Mouse (Mus musculus) liver, adult 2 months (tissue): ENCODE measurements around the gene Rgcc. TPM values are rescaled to one million over a fixed set of nuclear protein-coding genes. Genes with fewer than 3 reads are reported as not detected.

Source experiments
- DNase-seq: peaks from one replicate; pipeline ENCODE4 v3.0.0-alpha.2; 2011; ENCODE audit warnings: low read depth, low spot score; ENCODE audit errors: extremely low read depth
- H3K27ac ChIP-seq: fragments of 200-500 bp; replicated peaks from 2 replicates; pipeline ENCODE4 v1.5.1; 2012; ENCODE audit warnings: low read depth, mild to moderate bottlenecking, control low read depth, inconsistent platforms, low read length; ENCODE audit not compliant: insufficient read depth
- H3K27me3 ChIP-seq: fragments of 200-500 bp; 2 replicates; pipeline ENCODE4 v1.6.1; 2012; ENCODE audit warnings: mild to moderate bottlenecking, moderate library complexity, low read length, inconsistent platforms; ENCODE audit not compliant: control insufficient read depth, insufficient read depth
- H3K36me3 ChIP-seq: fragments of 200-500 bp; 2 replicates; pipeline ENCODE4 v1.6.1; 2012; ENCODE audit warnings: low read length, inconsistent platforms; ENCODE audit not compliant: control insufficient read depth, insufficient read depth
- H3K4me1 ChIP-seq: fragments of 200-500 bp; 2 replicates; pipeline ENCODE4 v1.6.1; 2011; ENCODE audit warnings: low read length; ENCODE audit not compliant: control insufficient read depth, insufficient read depth
- H3K4me3 ChIP-seq: fragments of 200-500 bp; 2 replicates; pipeline ENCODE4 v1.5.1; 2011; ENCODE audit warnings: low read depth, mild to moderate bottlenecking, control low read depth, low read length, moderate library complexity; ENCODE audit not compliant: insufficient read depth
- H3K79me2 ChIP-seq: fragments of 200-500 bp; 2 replicates; pipeline ENCODE4 v1.6.1; 2012; ENCODE audit warnings: inconsistent platforms, mild to moderate bottlenecking, low read length, moderate library complexity; ENCODE audit not compliant: control insufficient read depth, insufficient read depth
- H3K9ac ChIP-seq: fragments of 200-500 bp; 2 replicates; pipeline ENCODE4 v1.6.1; 2012; ENCODE audit warnings: low read depth, mild to moderate bottlenecking, control low read depth, inconsistent platforms, low read length
- CTCF ChIP-seq: fragments of 200-500 bp; IDR thresholded peaks from 2 replicates; pipeline ENCODE4 v1.5.1; 2011; ENCODE audit warnings: low read depth, low read length, control low read depth
- POLR2A ChIP-seq: fragments of 200-500 bp; IDR thresholded peaks from 2 replicates; pipeline ENCODE4 v1.6.1; 2011; ENCODE audit warnings: low read length, control low read depth; ENCODE audit not compliant: insufficient read depth; ENCODE audit errors: extremely low read depth
- WGBS: fragments of 180-500 bp; shearing (Covaris S2); methylation state at CpG from one replicate; pipeline ENCODE4 v1.1.7; 2018; 5-methylcytosine and 5-hydroxymethylcytosine counted together
- polyA plus RNA-seq: library from polyadenylated mRNA; depleted of rRNA; stranded (reverse); fragments of >200 nt; gene quantifications from 2 replicates; pipeline ENCODE4 v1.2.3, GENCODE M21; 2012
- total RNA-seq: library from RNA; depleted of rRNA; stranded (reverse); fragments of >200 nt; gene quantifications from 2 replicates; pipeline ENCODE4 v1.2.3, GENCODE M21; 2014

Rgcc gene
- total and polyA plus RNA-seq, 2 experiments, result 0.18 to 0.61 TPM

GRCm38 (mm10) chr14:79272188-79272694 is 29.2 kb downstream of the Rgcc start:
- H3K4me1 ChIP-seq, result no peaks in the 10 kb centered on the region
- H3K27me3 ChIP-seq, result no peaks in the 10 kb centered on the region
- no peak for DNase-seq
- H3K9ac ChIP-seq, result no peak overlapping the region
- no peak overlapping the region for H3K27ac ChIP-seq
- H3K4me3 ChIP-seq, result no peak overlapping the region
- no peaks in the 10 kb centered on the region for H3K79me2 ChIP-seq
- TF ChIP-seq POLR2A, result no peak
- TF ChIP-seq CTCF, result no peak
- H3K36me3 ChIP-seq, result no peaks in the 10 kb centered on the region
- WGBS, result 95% methylated on average over 3 of the region's 3 CpGs

- Histone ChIP-seq H3K4me1 (no peaks in the 10 kb centered on the region), H3K9ac (no peak overlapping the region), H3K27ac (no peak overlapping the region), H3K4me3 (no peak overlapping the region), H3K79me2 (no peaks in the 10 kb centered on the region), H3K36me3 (no peaks in the 10 kb centered on the region), H3K27me3 (no peaks in the 10 kb centered on the region)
- 90% methylated on average over 1 of the region's 1 CpGs for WGBS
- TF ChIP-seq POLR2A, result no peak
- TF ChIP-seq CTCF, result no peak
- peak; percentile 15 for DNase-seq
Observed at GRCm38 (mm10) chr14:79269551-79269950, 31.9 kb downstream of the Rgcc start.

- no peak for TF ChIP-seq POLR2A
- Histone ChIP-seq H3K27me3 (no peaks in the 10 kb centered on the region), H3K4me3 (no peak overlapping the region), H3K4me1 (no peaks in the 10 kb centered on the region), H3K9ac (no peak overlapping the region), H3K36me3 (no peaks in the 10 kb centered on the region), H3K79me2 (no peaks in the 10 kb centered on the region), H3K27ac (no peak overlapping the region)
- WGBS, result 89% methylated on average over 10 of the region's 10 CpGs
- DNase-seq, result no peak
Observed at GRCm38 (mm10) chr14:79267878-79268277, 33.6 kb downstream of the Rgcc start.

GRCm38 (mm10) chr14:79267382-79267781 is 34.1 kb downstream of the Rgcc start:
- Histone ChIP-seq H3K27ac (no peak overlapping the region), H3K9ac (no peak overlapping the region), H3K4me1 (no peaks in the 10 kb centered on the region), H3K36me3 (no peaks in the 10 kb centered on the region), H3K79me2 (no peaks in the 10 kb centered on the region), H3K4me3 (no peak overlapping the region), H3K27me3 (no peaks in the 10 kb centered on the region)
- no peak for DNase-seq
- TF ChIP-seq POLR2A (no peak), CTCF (no peak)
- WGBS, result 58% methylated on average over 1 of the region's 1 CpGs

- H3K36me3 ChIP-seq, result no peaks in the 10 kb centered on the region
- TF ChIP-seq POLR2A (no peak), CTCF (no peak)
- H3K4me1 ChIP-seq, result no peaks in the 10 kb centered on the region
- H3K79me2 ChIP-seq, result no peaks in the 10 kb centered on the region
- no peak overlapping the region for H3K4me3 ChIP-seq
- DNase-seq, result no peak
- H3K27me3 ChIP-seq, result no peaks in the 10 kb centered on the region
- H3K9ac ChIP-seq, result no peak overlapping the region
- H3K27ac ChIP-seq, result no peak overlapping the region
Observed at GRCm38 (mm10) chr14:79266408-79266807, 35.0 kb downstream of the Rgcc start.

- DNase-seq, result no peak
- H3K9ac ChIP-seq, result no peak overlapping the region
- H3K36me3 ChIP-seq, result no peaks in the 10 kb centered on the region
- H3K27me3 ChIP-seq, result no peaks in the 10 kb centered on the region
- no peak overlapping the region for H3K27ac ChIP-seq
- no peak overlapping the region for H3K4me3 ChIP-seq
- H3K79me2 ChIP-seq, result no peaks in the 10 kb centered on the region
- TF ChIP-seq CTCF (no peak), POLR2A (no peak)
- 81% methylated on average over 6 of the region's 6 CpGs for WGBS
- no peaks in the 10 kb centered on the region for H3K4me1 ChIP-seq
Observed at GRCm38 (mm10) chr14:79265738-79266137, 35.7 kb downstream of the Rgcc start.
